Mouse (Mus musculus) ES-E14 (cell line): ENCODE results near the gene Sec14l2. TPM values are rescaled to one million over a fixed set of nuclear protein-coding genes. Genes with fewer than 3 reads are reported as not detected.
A peak's percentile ranks its signal among the peaks of the same experiment; 100 is the strongest.

Experiments used
- DNase-seq: peaks from one replicate; pipeline ENCODE4 v3.0.0-alpha.2; 2013; ENCODE audit warnings: low read depth, low spot score
- H3K27ac ChIP-seq: 2 replicates; pipeline ENCODE4 v1.5.1; 2012; ENCODE audit warnings: low read depth, mild to moderate bottlenecking, low read length, moderate library complexity, mixed read lengths; ENCODE audit not compliant: poor library complexity, insufficient read depth, severe bottlenecking
- H3K36me3 ChIP-seq: 2 replicates; pipeline ENCODE4 v1.6.1; 2012; ENCODE audit warnings: mild to moderate bottlenecking, low read length, moderate library complexity, mixed read lengths; ENCODE audit not compliant: control insufficient read depth, poor library complexity, insufficient read depth, severe bottlenecking
- H3K4me1 ChIP-seq, 2 experiments: fragments of 150-350 bp in 1 of 2; sonication (generic) in 1 of 2; 2 replicates each; pipeline ENCODE4 v1.6.1; 2012; ENCODE audit warnings: low read length in 2 of 2, mild to moderate bottlenecking in 1 of 2, mixed read lengths in 1 of 2; ENCODE audit not compliant: control insufficient read depth in 2 of 2, insufficient read depth in 2 of 2, poor library complexity in 1 of 2
- H3K4me3 ChIP-seq, 2 experiments: fragments of 150-350 bp in 1 of 2; sonication (generic) in 1 of 2; 2 replicates each; pipeline ENCODE4 v1.5.1; 2012; ENCODE audit warnings: low read length in 2 of 2, low read depth in 1 of 2, mild to moderate bottlenecking in 1 of 2, mixed read lengths in 1 of 2; ENCODE audit not compliant: insufficient read depth in 1 of 2, poor library complexity in 1 of 2, severe bottlenecking in 1 of 2
- H3K9ac ChIP-seq: 2 replicates; pipeline ENCODE4 v1.6.1; 2012; ENCODE audit warnings: low read depth, mild to moderate bottlenecking, low read length, mixed read lengths; ENCODE audit not compliant: poor library complexity, insufficient read depth, severe bottlenecking
- H3K9me3 ChIP-seq: fragments of 150-350 bp; sonication (generic); 2 replicates; pipeline ENCODE4 v1.6.1; 2012; ENCODE audit warnings: low read depth, mild to moderate bottlenecking, low read length; ENCODE audit not compliant: control insufficient read depth, insufficient read depth
- CHD2 ChIP-seq: IDR thresholded peaks from 2 replicates; pipeline ENCODE4 v1.6.1; 2014; ENCODE audit warnings: mild to moderate bottlenecking, low read depth, low read length, inconsistent platforms
- HCFC1 ChIP-seq: IDR thresholded peaks from 2 replicates; pipeline ENCODE4 v1.6.1; 2012; ENCODE audit warnings: low read length, inconsistent platforms, borderline replicate concordance; ENCODE audit not compliant: insufficient read depth
- MAFK ChIP-seq: IDR thresholded peaks from 2 replicates; pipeline ENCODE4 v1.6.1; 2014; ENCODE audit warnings: mild to moderate bottlenecking, low read depth, low read length, inconsistent platforms; ENCODE audit not compliant: insufficient read depth
- ZC3H11A ChIP-seq: IDR thresholded peaks from 2 replicates; pipeline ENCODE4 v1.6.1; 2012; ENCODE audit warnings: low read depth, mild to moderate bottlenecking, inconsistent platforms, low read length, borderline replicate concordance
- ZNF384 ChIP-seq: IDR thresholded peaks from 2 replicates; pipeline ENCODE4 v1.6.1; 2012; ENCODE audit warnings: low read depth, low read length, inconsistent platforms
- in situ Hi-C, 2 experiments: fragments of 600-800 bp; cut with MboI; formaldehyde crosslinking; loops; one replicate each; pipeline ENCODE4 v1.15.1; 2025; ENCODE audit warnings: low sequenced_read_pairs in 2 of 2, inconsistent platforms in 1 of 2; ENCODE audit not compliant: unreplicated experiment in 2 of 2
- total RNA-seq: library from RNA; depleted of rRNA; stranded (reverse); fragments of 300-350 nt; gene quantifications from 2 replicates; pipeline ENCODE4 v1.2.3, GENCODE M21; 2012

Sec14l2 gene
- total RNA-seq, 1 experiment: 7.9 TPM

- no peaks in the 10 kb centered on the region for H3K4me1 ChIP-seq
- H3K9ac ChIP-seq: no peak overlapping the region
- no peaks in the 10 kb centered on the region for H3K36me3 ChIP-seq
- TF ChIP-seq CHD2 (no peak), MAFK (no peak), ZNF384 (no peak), HCFC1 (no peak), ZC3H11A (no peak)
- DNase-seq: peak; percentile 46
- no peak overlapping the region for H3K27ac ChIP-seq
- in situ Hi-C loops: no loop called here
- no peaks in the 10 kb centered on the region for H3K9me3 ChIP-seq
- no peak overlapping the region for H3K4me3 ChIP-seq
These were observed 46.6 kb downstream of the Sec14l2 start for GRCm38 (mm10) chr11:4076633-4077032.

- H3K4me1 ChIP-seq: no peaks in the 10 kb centered on the region
- TF ChIP-seq ZC3H11A: no peak
- TF ChIP-seq MAFK: no peak
- no peak for TF ChIP-seq CHD2
- no peak for TF ChIP-seq ZNF384
- TF ChIP-seq HCFC1: no peak
- H3K36me3 ChIP-seq: no peaks in the 10 kb centered on the region
- H3K9ac ChIP-seq: no peak overlapping the region
- H3K27ac ChIP-seq: no peak overlapping the region
- in situ Hi-C loops: no loop called here
- H3K9me3 ChIP-seq: no peaks in the 10 kb centered on the region
- DNase-seq: no peak
- H3K4me3 ChIP-seq: no peak overlapping the region
These were observed 53.6 kb downstream of the Sec14l2 start for GRCm38 (mm10) chr11:4069664-4070063.

- no peak for DNase-seq
These were observed 58.5 kb downstream of the Sec14l2 start, which contains the start of gene Sec14l3 for GRCm38 (mm10) chr11:4064627-4065122. TSS of gene Sec14l3 (plus strand) at chr11:4064841.

GRCm38 (mm10) chr11:4062981-4063380, 60.2 kb downstream of the Sec14l2 start:
- DNase-seq: no peak
- no peak overlapping the region for H3K9ac ChIP-seq
- H3K36me3 ChIP-seq: no peaks in the 10 kb centered on the region
- TF ChIP-seq ZNF384: no peak
- TF ChIP-seq ZC3H11A: no peak
- no peak for TF ChIP-seq CHD2
- TF ChIP-seq MAFK: no peak
- TF ChIP-seq HCFC1: no peak
- in situ Hi-C loops: no loop called here
- H3K9me3 ChIP-seq: no peaks in the 10 kb centered on the region
- H3K4me3 ChIP-seq: no peak overlapping the region
- H3K27ac ChIP-seq: no peak overlapping the region
- H3K4me1 ChIP-seq: no peaks in the 10 kb centered on the region

More at GRCm38 (mm10) chr11:4064627-4065122, 58.5 kb downstream of the Sec14l2 start, which contains the start of gene Sec14l3:
- no peaks in the 10 kb centered on the region for H3K36me3 ChIP-seq
- in situ Hi-C loops: no loop called here
- H3K4me1 ChIP-seq: no peaks in the 10 kb centered on the region
- H3K9me3 ChIP-seq: no peaks in the 10 kb centered on the region
- no peak within 1 kb of the TSS for H3K27ac ChIP-seq
- H3K9ac ChIP-seq: no peak within 1 kb of the TSS
- TF ChIP-seq ZC3H11A (no peak), HCFC1 (no peak), ZNF384 (no peak), MAFK (no peak), CHD2 (no peak)
- H3K4me3 ChIP-seq: no peak within 1 kb of the TSS

GRCm38 (mm10) chr11:4062523-4062922, 60.7 kb downstream of the Sec14l2 start:
- H3K4me3 ChIP-seq: no peak overlapping the region
- H3K9ac ChIP-seq: no peak overlapping the region
- in situ Hi-C loops: no loop called here
- TF ChIP-seq ZNF384 (no peak), MAFK (no peak), HCFC1 (no peak)
- H3K4me1 ChIP-seq: no peaks in the 10 kb centered on the region
- no peak for DNase-seq
- no peak overlapping the region for H3K27ac ChIP-seq
- no peaks in the 10 kb centered on the region for H3K36me3 ChIP-seq
- H3K9me3 ChIP-seq: no peaks in the 10 kb centered on the region
